Mouse (Mus musculus) left cerebral cortex, postnatal 36 days (tissue): ENCODE results near the gene Fut11. TPM values are rescaled to one million over a fixed set of nuclear protein-coding genes. Genes with fewer than 3 reads are reported as not detected.

Experiments used
- DNase-seq, 2 experiments: peaks; one replicate each; pipeline ENCODE4 v3.0.0; 2021 to 2022; ENCODE audit warnings: low spot score in 2 of 2, mixed read lengths in 1 of 2
- intact Hi-C: fragments of 180-260 bp; cut with DNase I; formaldehyde crosslinking; loops from one replicate; pipeline ENCODE4 v1.15.1; 2025
- total RNA-seq, 2 experiments: library from RNA; stranded (reverse); gene quantifications; 2 replicates each; pipeline ENCODE4 v1.2.3; 2021

The Fut11 gene
- total RNA-seq, 2 experiments from 2014 or later, result 16.7 to 18.7 TPM

DNA sequence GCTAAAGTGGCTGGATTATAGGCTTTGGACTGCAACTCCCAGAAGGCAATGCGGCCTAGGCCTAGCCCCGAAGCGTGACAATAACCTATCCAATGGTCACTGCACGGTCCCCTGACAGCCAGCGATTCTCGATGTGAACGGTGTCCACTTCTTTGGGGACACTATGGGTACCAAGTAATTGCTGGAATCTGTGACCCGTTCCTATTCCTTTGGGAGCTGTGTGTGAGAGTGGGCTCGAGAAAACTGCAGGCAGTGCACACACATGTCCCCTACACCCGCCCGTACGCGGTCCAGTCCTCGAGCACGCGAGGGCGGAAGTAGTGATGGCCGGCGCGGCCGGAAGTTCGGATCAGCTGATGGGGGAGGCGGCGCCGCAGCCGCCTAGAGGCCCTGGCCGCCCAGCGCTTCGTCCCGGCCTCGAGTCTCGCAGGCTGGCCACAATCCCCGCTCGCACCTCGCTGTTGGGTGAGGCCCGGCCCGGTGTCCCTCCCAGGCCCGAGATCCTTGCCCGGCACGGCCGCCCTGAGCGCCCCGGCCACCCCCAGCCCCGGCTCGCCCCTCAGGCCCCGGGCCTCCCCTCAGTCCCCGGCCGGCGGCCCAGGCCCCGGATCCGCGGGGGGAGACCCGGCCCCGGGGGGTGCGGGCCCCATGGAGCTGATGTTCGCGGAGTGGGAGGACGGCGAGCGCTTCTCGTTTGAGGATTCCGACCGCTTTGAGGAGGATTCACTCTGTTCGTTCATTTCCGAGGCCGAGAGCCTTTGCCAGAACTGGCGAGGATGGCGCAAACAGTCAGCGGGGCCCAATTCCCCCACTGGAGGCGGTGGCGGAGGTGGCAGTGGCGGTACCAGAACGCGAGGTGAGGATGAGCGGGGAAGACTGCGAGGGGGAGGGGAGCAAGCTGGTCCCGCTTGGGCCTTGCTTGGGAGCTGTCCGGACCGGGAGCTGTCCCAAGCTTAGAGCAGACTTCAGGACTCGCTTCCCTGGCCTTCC, 12.7 kb downstream of the Fut11 start, which contains the start of gene Zswim8:
Gene Zswim8 (plus strand): TSS at position 352 of the 990 bp plus-strand sequence.
- intact Hi-C loops, result no loop called here

DNA sequence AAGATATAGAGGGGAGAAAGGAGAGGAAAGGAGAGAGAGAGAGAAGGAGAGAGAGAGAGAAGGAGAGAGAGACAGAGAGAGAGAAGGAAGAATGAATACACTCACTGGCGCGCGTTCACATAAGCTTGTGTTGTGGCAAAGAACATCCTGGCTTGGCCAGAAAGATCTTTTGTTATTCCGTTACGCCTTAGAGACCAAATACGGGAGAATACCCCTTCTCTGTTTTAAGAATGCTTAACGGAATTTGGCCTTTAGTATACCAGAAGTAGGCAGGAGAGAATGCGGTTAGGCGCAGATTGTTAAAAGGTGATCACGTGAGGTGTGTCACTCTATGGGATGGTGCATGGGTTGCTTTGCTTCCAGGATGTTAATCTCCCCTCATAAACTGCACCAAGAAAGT, 13.5 kb downstream of the Fut11 start:
- intact Hi-C loops, result no loop called here
- no peak for DNase-seq

More for the DNA sequence above, 12.7 kb downstream of the Fut11 start, which contains the start of gene Zswim8:
- peak; percentile 94 to 95 for DNase-seq

DNA sequence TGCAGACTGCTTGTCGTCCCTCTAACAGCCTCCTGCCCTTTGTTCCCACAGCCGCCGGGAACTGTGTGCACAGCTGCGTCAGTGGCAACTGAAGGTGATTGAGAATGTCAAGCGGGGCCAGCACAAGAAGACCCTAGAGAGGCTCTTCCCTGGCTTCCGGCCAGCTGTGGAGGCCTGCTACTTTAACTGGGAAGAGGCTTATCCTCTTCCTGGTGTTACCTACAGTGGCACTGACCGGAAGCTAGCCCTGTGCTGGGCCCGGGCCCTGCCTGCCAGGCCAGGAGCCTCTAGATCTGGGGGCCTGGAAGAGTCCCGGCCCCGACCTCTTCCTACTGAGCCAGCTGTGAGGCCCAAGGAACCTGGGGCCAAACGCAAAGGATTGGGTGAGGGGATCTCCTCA, 19.1 kb downstream of the Fut11 start:
- no peak for DNase-seq
- intact Hi-C loops, result no loop called here

- DNase-seq, result no peak
- intact Hi-C loops, result no loop called here
Measured at GRCm38 (mm10) chr14:20718443-20718842, 23.7 kb downstream of the Fut11 start.

DNA sequence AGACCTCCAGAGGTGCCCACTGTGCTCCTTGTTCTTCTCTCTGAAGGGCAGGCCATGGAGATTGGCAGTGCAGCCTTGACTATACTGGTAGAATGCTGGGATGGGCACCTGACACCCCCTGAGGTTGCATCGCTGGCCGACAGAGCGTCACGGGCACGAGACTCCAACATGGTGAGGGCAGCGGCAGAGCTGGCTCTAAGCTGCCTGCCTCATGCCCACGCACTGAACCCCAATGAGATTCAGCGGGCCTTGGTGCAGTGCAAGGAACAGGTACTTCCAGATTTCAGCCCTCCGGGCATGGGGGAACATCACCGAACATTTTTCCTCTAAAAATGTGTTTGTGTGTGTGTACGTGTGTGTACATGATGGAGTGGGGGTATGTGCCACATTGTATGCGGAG, 25.0 kb downstream of the Fut11 start:
- intact Hi-C loops, result no loop called here
- DNase-seq, result no peak

GRCm38 (mm10) chr14:20721371-20721770, 26.6 kb downstream of the Fut11 start:
- DNase-seq, result no peak
- intact Hi-C loops, result no loop called here

GRCm38 (mm10) chr14:20723006-20723405, 28.2 kb downstream of the Fut11 start:
- no peak for DNase-seq
- intact Hi-C loops, result no loop called here

- intact Hi-C loops, result no loop called here
Measured at GRCm38 (mm10) chr14:20724043-20724442, 29.3 kb downstream of the Fut11 start.

GRCm38 (mm10) chr14:20725660-20726339, 31.0 kb downstream of the Fut11 start:
- intact Hi-C loops, result no loop called here

More at GRCm38 (mm10) chr14:20724043-20724442, 29.3 kb downstream of the Fut11 start:
- peak; percentile 57 to 73 for DNase-seq

GRCm38 (mm10) chr14:20729871-20730270, 35.1 kb downstream of the Fut11 start:
- intact Hi-C loops, result loop anchor here (5.0 kb wide), 1 partner anchor 62 kb away; the partner anchor contains the start of gene Camk2g
- DNase-seq, result no peak

More at GRCm38 (mm10) chr14:20725660-20726339, 31.0 kb downstream of the Fut11 start:
- no peak for DNase-seq

DNA sequence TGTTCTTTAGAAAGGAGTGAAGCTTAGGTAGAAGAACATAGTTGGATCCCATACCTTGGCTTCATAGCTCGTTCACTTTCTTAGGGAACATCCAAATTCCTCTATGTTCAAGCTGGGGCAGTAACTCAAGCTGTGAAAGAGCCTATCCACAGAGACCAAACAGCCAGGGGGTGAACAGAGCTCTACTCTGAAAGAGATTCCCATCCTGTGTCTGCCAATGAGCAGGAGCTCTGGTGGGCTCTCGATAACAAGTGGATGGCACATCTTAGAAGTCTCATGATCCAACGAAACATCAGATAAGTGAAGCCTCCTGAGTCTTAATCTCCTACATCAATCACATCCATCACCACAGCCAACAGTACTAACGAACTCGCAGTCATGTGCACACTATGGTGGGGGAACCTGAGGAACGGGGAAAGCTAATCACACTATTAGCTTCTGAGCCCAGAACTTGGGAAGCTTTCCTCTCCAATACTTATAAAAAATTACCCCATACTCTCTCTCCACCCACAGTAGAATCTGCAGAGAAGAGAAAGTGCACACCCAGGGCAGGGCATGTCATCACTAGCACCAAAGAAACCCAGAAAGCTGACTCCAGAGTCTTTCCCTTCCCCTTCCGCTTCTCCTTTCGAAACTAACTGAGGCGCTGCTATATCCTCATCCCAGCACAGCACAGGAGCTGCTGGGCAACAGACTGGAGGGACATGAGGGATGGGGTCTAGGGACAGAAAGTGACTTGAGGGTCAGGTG, 36.3 kb downstream of the Fut11 start:
- intact Hi-C loops, result loop anchor here (5.0 kb wide), 1 partner anchor 61 kb away; the partner anchor contains the start of gene Camk2g
- no peak for DNase-seq

DNA sequence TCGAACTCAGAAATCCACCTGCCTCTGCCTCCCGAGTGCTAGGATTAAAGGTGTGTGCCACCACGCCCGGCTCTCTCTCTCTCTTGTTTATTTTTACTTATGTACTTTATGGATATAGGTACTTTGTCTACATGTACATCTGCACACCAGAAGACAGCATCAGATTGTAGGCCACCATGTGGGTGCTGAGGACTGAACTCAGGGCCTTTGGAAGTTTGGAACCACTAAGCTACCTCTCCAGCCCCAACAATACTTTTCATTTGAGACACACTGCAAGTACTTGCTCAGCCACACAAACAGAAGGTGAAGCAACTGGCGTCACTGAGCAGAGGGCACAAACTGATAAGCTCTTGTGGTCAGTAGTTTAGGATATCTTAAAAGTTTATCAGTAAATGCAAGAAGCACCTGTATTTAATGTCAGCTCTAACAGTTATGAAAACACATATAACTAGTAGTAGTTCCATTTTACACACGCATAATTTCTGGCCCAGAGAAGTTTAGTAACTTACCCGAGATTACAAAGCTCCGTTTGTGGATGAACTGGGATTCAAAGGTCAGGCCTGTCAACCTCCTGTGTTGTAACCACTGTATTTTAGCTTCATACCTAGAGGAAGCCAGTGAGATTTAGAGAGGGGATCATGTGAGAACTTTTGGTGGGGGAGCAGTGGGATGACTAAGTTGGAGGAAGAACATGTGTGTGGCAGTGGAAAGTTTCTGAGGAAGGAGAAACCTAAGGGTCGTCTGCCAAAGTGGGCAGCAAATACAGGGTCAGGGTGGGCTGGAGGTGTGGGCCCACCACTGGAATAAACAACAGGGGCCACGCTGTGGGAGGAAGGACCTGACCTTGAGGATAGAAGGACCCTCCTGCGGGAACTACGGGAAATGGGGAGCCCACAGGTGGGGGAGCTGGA, 38.5 kb downstream of the Fut11 start:
- intact Hi-C loops, result loop anchor here (5.0 kb wide), 1 partner anchor 59 kb away; the partner anchor contains the start of gene Camk2g
- no peak for DNase-seq

- DNase-seq, result peak; percentile 84 to 88
- intact Hi-C loops, result loop anchor here (5.0 kb wide), 1 partner anchor 58 kb away; the partner anchor contains the start of gene Camk2g
Measured at GRCm38 (mm10) chr14:20733952-20734774, 39.4 kb downstream of the Fut11 start, which contains the start of gene Ndst2. TSS of gene Ndst2 (minus strand) at chr14:20734562.

GRCm38 (mm10) chr14:20735052-20735451, 40.3 kb downstream of the Fut11 start:
- intact Hi-C loops, result no loop called here
- no peak for DNase-seq

DNA sequence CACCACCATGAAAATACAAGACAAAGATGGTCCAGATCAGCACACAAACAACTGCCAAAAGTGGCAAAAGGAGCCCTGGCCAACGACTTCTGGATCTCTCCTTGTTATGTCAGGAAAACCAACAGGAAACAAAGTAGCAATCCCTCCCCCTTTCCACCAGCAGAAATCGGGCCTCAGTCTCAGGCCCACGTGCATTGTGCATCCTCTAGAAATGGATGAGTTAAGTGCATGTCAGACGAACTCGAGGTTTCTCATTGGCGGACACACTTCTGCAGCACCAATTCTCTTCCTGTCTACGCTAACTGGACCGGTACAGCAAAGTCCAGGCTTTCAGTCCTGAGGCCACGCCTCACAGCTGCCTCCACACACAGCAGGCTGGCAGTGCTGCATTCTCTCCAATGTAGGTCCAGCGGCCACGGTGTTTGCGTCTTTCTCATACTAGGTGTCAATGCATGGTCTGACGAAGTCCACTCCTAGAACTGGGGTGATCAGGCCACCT, 41.2 kb downstream of the Fut11 start:
- intact Hi-C loops, result no loop called here

DNA sequence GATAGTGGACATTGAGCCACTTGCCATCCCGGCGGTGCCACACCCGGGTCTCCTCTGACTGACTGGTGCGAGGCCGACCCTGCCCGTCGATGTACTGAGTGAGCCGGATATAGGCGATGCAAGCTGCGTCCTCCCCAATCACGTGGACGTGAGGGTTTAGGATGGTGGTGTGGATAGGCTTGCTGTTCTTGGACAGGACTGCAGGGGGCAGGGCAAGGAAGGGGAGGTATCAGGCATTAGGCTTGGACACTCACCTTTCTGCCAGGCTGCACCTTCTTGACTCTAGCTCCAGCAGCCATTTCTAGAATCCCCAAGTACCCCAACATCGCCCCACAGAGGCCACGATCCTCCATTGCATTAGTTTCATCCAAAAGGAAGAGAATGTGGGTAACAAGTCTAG, 42.5 kb downstream of the Fut11 start:
- intact Hi-C loops, result no loop called here
- DNase-seq, result peak; percentile 32 to 53

More for the DNA sequence above, 41.2 kb downstream of the Fut11 start:
- no peak for DNase-seq

GRCm38 (mm10) chr14:20738511-20738910, 43.7 kb downstream of the Fut11 start:
- intact Hi-C loops, result no loop called here
- no peak for DNase-seq
